Mouse (Mus musculus) cortical plate, adult 2 months (tissue): Measurements from ENCODE around the gene Gm16223.

Source experiments
- CTCF ChIP-seq: fragments of 200-500 bp; IDR thresholded peaks from 2 replicates; pipeline ENCODE4 v1.5.1; 2011; ENCODE audit warnings: mild to moderate bottlenecking, control low read depth, low read length; ENCODE audit not compliant: insufficient read depth; ENCODE audit errors: extremely low read depth
- POLR2A ChIP-seq: fragments of 200-500 bp; IDR thresholded peaks from 2 replicates; pipeline ENCODE4 v1.6.1; 2011; ENCODE audit warnings: mild to moderate bottlenecking, low read length, control low read depth; ENCODE audit not compliant: insufficient read depth; ENCODE audit errors: extremely low read depth

DNA sequence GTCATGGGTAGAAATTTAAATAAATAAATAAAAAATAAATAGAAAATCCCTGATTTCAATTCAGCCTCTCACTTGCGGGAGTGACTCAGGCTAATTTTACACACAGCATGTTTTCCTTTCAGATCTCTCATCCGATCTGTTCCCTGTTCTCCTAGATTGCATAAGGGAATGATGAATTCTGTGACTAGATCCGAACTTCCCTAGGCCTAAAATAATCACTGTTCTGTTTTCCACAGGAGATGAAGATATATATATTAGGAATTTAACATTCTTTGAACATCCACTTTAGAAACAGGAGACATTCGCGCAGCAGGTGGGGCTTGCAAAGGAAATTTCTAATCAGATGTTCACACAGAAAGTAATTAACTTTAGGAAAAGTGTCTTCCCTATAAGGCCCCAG lies 171.5 kb downstream of the Gm16223 start:
- TF ChIP-seq CTCF (no peak), POLR2A (no peak)
